Mouse (Mus musculus) stomach, postnatal 0 days (tissue): ENCODE measurements around the gene Syne3.

Experiments used
- CTCF ChIP-seq: IDR thresholded peaks from 2 replicates; pipeline ENCODE4 v1.5.1; 2016; ENCODE audit warnings: antibody characterized with exemption, low read depth, mild to moderate bottlenecking, moderate library complexity
- EP300 ChIP-seq: optimal IDR thresholded peaks from 2 replicates; pipeline ENCODE3; 2016; ENCODE audit warnings: antibody characterized with exemption

- TF ChIP-seq EP300 (no peak), CTCF (no peak)
These were observed 40.2 kb upstream of the Syne3 start for GRCm38 (mm10) chr12:105049813-105050212.
